Mouse (Mus musculus) splenic B cell, adult 2 months (primary cell): ENCODE data around the gene Susd1.

ENCODE experiments used
- DNase-seq: peaks from one replicate; pipeline ENCODE4 v3.0.0-alpha.2; 2011; ENCODE audit warnings: low read depth, low spot score
- H3K27me3 ChIP-seq: 2 replicates; pipeline ENCODE4 v1.6.1; 2012; ENCODE audit warnings: mild to moderate bottlenecking, low read length, moderate library complexity, mixed read lengths; ENCODE audit not compliant: control insufficient read depth, poor library complexity, insufficient read depth, severe bottlenecking
- H3K36me3 ChIP-seq: 2 replicates; pipeline ENCODE4 v1.6.1; 2012; ENCODE audit warnings: mild to moderate bottlenecking, low read length, moderate library complexity, mixed read lengths; ENCODE audit not compliant: control insufficient read depth, poor library complexity, insufficient read depth, severe bottlenecking

The Susd1 gene

DNA sequence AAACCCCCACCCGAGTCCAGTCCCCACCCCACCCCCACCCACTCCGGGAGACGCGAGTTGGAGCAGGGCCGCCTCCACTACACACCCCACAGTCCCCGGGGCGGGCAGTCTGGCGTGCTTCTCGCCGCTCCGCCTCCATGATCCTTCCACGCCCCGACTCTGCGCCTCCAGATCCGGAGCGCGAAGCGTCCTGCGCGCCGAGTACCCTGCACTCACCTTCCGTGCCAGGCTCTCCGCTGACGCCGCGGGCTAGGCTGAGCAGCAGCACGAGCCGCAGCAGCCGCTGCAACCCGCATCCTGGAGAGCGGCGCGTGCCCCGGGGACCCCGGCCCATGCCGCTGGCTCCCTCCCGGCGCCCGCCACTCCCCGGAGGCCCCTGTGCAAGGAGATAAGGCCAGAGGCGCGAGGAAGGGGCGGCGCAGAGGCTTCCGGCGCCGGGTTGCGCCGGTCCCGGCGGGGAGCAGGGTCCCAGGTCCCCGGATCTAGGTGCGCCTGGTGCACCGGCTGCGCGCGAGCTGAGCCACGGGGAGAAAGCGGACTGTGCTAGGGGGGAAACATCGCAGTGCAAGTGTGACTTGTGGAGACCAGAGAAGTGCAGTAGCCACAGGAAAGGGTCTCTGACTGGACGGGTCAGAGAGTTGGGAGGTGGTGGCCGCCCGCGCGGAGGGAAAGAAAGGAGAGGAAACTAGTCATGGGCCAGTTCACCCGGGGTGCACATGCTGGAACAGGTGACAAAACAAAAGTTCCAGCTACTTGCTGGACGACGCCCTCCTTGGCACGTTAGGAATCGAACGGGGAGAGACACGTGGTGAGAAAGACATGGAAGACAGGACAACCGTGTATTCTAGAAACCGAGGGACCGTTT lies at the start of gene Susd1:
Susd1 (minus strand) TSS at position 644 of the 865 bp plus-strand sequence.
- no peaks in the 10 kb centered on the region for H3K27me3 ChIP-seq
- no peaks in the 10 kb centered on the region for H3K36me3 ChIP-seq
- peak; percentile 69 for DNase-seq

DNA sequence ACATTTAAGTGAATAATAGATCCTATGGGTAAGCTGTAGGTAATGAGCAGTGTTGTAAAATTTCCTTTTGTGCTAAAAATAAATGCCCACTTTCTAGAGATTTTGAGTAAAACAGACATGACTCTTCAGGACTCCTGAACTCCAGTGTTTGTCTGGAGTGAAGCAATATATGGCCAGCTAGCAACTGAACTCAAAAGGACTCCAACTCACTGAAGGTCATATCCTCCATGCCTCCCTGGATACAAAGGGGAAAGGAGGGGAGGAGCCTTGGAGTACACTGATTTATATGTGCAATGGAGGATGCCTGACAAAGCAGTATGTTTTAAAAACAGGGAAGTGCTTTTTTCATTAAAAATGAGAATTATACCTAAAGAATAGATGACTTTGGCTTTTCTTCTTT lies 32.9 kb upstream of the Susd1 start:
- peaks cover 4% of the 10 kb centered on the region; the same call in 1 of the 2 replicates for H3K36me3 ChIP-seq
- no peaks in the 10 kb centered on the region for H3K27me3 ChIP-seq
- DNase-seq: no peak

DNA sequence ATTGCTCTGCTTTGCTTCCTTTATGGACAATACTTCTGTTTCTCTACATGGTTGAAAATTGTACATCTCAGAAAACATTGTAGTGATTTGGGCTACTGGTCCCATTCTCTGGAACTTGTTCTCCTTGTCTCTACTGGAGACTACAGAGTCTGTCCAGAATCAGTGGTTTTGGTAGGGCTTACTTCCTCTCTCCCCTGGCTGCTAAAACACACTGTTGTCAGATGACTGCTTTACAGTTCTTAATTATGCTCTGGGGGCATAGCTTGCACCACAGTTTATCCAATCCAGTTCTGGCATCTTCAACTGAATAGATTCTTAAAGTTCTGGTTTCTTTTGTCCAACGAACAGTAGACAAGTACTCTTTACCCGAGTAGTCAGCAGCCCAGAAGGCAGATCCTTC lies 27.0 kb upstream of the Susd1 start:
- Histone ChIP-seq H3K27me3 (no peaks in the 10 kb centered on the region), H3K36me3 (0 out of 2 replicates have a peak, but pooled peaks cover 1% of the 10 kb centered on the region)
- DNase-seq: peak; percentile 48

DNA sequence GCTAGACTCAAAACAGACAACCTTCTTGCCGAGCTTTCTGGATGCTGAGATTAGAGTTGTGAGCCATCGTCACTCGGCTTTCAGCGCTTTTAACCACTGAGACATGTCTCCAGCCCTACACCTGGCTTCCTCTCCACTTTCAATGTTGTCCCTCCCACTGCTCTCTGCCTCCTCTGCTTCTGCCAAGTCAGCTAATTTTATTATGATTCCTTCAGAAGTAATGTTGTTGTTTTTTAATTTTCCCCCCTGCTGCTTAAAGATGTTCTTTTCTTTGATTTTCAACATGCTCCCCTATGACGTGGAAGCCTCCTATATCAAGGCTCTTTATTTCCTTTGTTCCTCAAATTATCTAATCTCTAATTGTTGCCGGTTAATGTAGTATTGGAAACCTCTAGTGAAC lies 26.2 kb upstream of the Susd1 start:
- H3K27me3 ChIP-seq: no peaks in the 10 kb centered on the region
- H3K36me3 ChIP-seq: 0 out of 2 replicates have a peak, but pooled peaks cover 1% of the 10 kb centered on the region
- DNase-seq: no peak

DNA sequence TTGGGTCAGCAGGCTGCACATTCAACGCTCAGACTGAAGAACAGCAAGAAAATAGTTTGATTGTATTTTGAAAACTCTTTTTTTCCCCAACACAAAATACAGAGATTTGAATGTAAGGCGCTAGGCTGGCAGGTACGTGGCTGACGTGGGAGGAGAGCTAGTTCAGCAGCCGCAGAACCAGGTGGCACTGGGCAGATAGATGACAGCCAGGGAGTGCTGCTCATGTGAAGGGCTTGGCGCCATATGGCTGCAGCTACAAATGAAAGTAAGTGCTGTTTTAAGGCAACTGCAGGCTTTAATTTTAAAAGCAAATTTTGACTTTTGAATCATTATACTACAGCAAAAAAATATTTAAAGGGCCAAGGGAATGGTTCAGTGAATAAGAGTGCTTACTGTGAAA lies 24.1 kb upstream of the Susd1 start:
- no peaks in the 10 kb centered on the region for H3K27me3 ChIP-seq
- DNase-seq: no peak
- 0 out of 2 replicates have a peak, but pooled peaks cover 1% of the 10 kb centered on the region for H3K36me3 ChIP-seq

DNA sequence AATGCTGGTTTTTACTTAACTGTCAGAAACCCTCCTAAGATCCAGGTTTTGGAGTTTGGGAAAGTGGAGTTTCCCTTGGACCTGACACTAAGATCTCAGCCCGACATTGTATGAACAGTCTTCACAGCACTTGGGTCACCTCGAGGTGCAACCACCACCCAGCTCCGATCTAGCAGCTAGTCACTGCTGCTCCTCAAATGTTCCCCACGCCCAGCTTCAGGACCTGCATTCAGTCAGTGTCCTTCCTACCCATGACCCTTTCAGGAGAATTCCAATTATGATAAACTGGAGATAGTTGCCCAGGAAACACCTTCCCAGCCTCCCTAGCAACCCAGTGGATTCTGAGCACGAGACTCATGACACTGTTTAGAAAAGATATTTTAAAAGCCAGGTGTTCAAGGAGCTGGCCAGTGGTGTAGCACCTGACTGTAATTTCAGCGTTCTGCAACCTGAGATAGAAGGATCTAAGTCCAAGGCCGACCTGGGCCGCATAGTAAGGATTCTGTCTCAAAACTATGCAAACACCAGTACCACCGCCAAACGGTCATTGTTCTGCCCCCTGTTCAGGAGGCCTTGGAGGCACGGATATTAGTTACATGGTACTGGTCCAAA lies 22.8 kb upstream of the Susd1 start:
- no peaks in the 10 kb centered on the region for H3K27me3 ChIP-seq
- no peak for DNase-seq
- H3K36me3 ChIP-seq: no peaks in the 10 kb centered on the region

DNA sequence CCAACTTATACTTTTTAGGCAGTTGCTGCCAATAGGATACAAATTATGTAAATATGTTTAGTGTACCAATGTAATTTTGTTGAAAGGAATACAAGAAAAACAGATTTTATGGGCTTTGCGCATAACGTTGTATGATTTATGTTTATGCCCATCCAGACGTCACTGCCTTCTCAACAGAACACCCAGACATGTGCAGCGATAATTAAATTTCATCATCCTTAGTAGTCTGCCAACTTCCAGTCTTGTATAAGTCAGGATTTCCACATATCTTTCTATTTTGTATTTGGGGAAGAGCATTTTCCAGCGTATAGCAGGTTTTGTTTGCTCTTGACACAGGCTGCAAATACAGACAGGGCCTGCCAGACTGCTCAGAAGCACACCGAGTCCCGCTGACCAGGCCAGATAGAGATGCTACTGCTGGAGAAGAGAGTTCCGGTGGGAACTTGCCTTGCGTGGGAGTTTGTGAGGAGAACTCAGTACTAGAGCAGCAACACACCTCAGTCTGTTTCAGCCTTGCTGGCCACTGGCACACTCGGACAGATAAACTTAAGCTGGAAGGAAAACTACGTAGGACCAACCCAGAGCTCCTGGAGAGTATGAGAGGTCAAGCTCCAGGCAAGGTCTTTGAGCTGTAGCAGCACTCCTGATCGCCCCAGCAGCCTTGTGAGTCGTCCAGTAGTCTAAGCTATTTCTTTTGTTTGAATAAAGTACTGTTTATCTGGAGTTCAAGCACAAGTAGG lies 21.0 kb upstream of the Susd1 start:
- no peaks in the 10 kb centered on the region for H3K36me3 ChIP-seq
- H3K27me3 ChIP-seq: no peaks in the 10 kb centered on the region; the same call in 1 of the 2 replicates
- no peak for DNase-seq

DNA sequence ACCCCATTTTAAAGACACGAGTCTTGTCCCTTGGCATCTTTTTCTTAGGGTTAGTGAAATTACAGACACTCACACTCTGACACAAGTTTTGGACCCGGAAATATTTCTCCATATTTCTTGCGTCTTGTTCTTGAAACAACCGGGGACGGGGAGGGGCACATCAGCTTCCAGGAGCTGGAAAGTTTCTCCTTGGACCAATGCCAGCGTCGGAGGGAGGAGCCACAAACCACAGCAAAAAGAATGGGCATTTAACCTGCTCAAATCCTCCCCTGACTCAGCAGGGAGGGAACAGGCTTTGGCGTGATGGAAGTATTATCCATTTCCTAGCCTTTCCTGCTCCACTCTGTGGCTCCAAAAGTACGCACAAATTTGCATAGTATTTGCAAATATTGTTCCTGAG lies 19.5 kb upstream of the Susd1 start:
- no peaks in the 10 kb centered on the region; the same call in 1 of the 2 replicates for H3K27me3 ChIP-seq
- DNase-seq: no peak
- H3K36me3 ChIP-seq: no peaks in the 10 kb centered on the region

DNA sequence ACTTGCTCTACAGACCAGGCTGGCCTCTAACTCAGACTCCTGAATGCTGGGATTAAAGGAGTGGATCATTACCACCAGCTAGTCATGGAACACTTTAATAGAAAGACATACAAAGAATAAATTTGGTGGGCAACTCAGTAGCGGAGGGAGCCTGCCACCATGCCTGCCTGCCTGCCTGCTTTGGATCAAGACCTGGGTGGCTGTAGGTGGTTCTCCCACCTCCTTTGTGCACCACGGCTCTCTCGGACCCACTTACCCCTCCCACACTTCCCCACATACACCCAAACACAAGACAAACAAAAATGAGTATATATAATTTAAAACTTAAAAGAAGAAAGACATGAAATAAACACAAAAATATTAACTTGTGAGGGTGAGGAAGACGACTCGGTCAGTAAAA lies 18.7 kb upstream of the Susd1 start:
- H3K27me3 ChIP-seq: no peaks in the 10 kb centered on the region; the same call in 1 of the 2 replicates
- no peaks in the 10 kb centered on the region for H3K36me3 ChIP-seq
- DNase-seq: no peak

DNA sequence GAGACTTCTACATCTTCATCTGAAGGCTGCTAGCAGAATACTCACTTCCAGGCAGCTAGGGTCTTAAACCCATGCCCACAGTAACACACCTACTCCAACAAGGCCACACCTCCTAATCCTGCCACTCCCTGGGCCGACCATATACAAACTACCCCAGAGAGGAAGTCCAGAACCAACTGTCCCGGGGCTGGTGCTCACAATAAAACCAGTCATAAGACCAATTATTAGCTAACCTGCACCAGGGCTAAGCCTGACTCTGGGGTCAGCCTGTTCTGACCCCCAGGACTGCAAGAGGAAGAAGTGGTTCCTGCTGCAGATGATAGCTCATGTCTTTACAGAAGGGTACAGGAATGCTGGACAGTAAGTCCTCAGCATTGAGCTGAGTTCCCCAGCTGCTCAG lies 17.0 kb upstream of the Susd1 start:
- H3K27me3 ChIP-seq: no peaks in the 10 kb centered on the region; the same call in 1 of the 2 replicates
- H3K36me3 ChIP-seq: no peaks in the 10 kb centered on the region
- no peak for DNase-seq

DNA sequence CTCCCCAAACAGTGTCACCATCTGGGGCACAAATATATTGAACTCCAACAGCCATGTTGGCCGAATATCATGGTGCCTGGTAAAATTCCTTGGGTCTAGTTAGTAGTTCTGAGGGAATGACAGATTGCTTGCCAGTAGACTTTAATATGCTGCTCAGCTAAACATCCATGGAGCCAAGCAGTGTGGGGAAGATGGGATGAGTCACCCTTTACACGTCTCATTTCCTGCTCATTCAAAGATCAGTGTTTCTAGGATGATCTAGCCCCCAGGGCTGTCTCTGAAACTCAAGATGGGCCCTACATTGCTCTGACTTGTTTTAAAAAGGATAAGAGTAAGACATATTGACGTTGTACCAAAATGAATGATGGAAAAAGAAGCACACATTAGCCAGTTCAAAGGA lies 15.6 kb upstream of the Susd1 start:
- H3K27me3 ChIP-seq: no peaks in the 10 kb centered on the region; the same call in 1 of the 2 replicates
- DNase-seq: no peak
- H3K36me3 ChIP-seq: no peaks in the 10 kb centered on the region

DNA sequence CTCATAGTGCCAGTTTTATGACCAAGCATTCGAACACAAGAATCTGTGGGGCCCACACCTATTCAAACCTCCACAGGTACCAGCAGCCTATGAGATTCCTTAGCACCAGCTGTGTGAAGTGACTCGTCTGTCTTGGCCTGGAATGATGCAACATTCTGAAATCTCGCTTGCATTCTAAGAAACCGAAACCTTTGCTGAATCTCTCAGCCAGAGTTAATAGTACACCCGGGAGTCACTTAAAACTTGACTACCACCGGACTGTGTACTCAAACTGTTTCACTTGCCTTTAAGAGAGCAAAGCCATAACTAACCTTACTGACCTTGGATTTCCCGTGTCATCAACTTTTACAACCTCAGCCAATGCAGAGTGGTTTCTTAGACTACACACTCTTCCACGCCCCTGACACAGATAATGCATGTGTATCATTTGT lies 14.1 kb upstream of the Susd1 start:
- no peaks in the 10 kb centered on the region for H3K36me3 ChIP-seq
- no peak for DNase-seq

DNA sequence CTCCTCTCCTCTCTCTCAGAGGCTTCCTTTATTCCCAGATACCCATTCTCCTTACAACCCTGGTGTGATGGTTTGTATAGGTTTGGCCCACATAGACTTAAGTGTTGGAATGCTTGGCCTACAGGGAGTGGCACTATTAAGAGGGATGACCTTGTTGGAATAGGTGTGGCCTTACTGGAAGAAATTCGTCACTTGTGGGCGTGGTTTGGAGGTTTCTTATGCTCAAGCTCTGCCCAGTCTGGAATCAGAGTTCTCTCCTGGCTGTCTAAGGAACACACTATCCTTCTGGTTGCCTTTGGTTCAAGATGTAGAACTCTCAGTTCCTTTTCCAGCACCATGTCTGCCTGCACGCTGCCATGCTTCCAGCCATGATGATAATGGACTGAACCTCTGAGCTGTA lies 12.5 kb upstream of the Susd1 start:
- no peaks in the 10 kb centered on the region for H3K27me3 ChIP-seq
- no peak for DNase-seq
- H3K36me3 ChIP-seq: no peaks in the 10 kb centered on the region

More for the DNA sequence above, 14.1 kb upstream of the Susd1 start:
- H3K27me3 ChIP-seq: no peaks in the 10 kb centered on the region; the same call in 1 of the 2 replicates

DNA sequence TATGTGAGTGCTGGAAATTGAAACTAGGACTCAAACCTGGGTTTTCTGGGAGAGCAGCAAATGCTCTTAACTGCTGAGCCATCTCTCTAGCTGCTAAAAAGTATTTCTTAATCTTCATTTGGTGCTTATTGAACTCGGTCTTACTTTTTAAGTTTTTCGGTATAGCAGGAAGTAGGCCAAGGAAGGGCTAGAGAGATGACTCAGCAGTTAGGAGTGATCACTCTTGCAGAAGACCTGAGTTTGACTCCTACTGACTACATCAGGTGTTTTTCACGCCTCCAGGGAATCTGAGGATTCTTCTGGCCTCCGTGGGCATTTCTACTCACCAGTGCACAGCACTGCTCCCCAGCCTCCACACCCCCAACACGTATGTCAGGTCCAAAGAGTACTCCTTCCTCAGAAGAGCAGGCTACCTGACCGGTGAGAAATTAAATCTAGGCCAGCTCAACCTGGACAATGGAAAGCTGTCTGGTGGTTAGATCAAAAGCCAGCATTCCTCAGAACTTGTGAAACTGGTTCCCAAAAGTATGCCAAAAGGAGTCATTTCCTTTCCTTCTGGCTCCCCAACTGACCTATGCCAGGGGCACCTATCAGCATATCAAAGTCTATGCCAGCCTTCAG lies 11.9 kb upstream of the Susd1 start:
- no peak for DNase-seq
- Histone ChIP-seq H3K27me3 (no peaks in the 10 kb centered on the region), H3K36me3 (no peaks in the 10 kb centered on the region)
